Mouse (Mus musculus) ES-E14 (cell line): ENCODE results near the gene Mthfsl. TPM values are rescaled to one million over a fixed set of nuclear protein-coding genes. Genes with fewer than 3 reads are reported as not detected.
"Not testable (repeated sequence)": the region's sequence is repeated elsewhere in the genome, so short reads cannot be mapped to it uniquely, and the experiment has no call there.

Experiments used
- DNase-seq: peaks from one replicate; pipeline ENCODE4 v3.0.0-alpha.2; 2013; ENCODE audit warnings: low read depth, low spot score
- H3K27ac ChIP-seq: 2 replicates; pipeline ENCODE4 v1.5.1; 2012; ENCODE audit warnings: low read depth, mild to moderate bottlenecking, low read length, moderate library complexity, mixed read lengths; ENCODE audit not compliant: poor library complexity, insufficient read depth, severe bottlenecking
- H3K36me3 ChIP-seq: 2 replicates; pipeline ENCODE4 v1.6.1; 2012; ENCODE audit warnings: mild to moderate bottlenecking, low read length, moderate library complexity, mixed read lengths; ENCODE audit not compliant: control insufficient read depth, poor library complexity, insufficient read depth, severe bottlenecking
- H3K4me1 ChIP-seq, 2 experiments: fragments of 150-350 bp in 1 of 2; sonication (generic) in 1 of 2; 2 replicates each; pipeline ENCODE4 v1.6.1; 2012; ENCODE audit warnings: low read length in 2 of 2, mild to moderate bottlenecking in 1 of 2, mixed read lengths in 1 of 2; ENCODE audit not compliant: control insufficient read depth in 2 of 2, insufficient read depth in 2 of 2, poor library complexity in 1 of 2
- H3K4me3 ChIP-seq, 2 experiments: fragments of 150-350 bp in 1 of 2; sonication (generic) in 1 of 2; 2 replicates each; pipeline ENCODE4 v1.5.1; 2012; ENCODE audit warnings: low read length in 2 of 2, low read depth in 1 of 2, mild to moderate bottlenecking in 1 of 2, mixed read lengths in 1 of 2; ENCODE audit not compliant: insufficient read depth in 1 of 2, poor library complexity in 1 of 2, severe bottlenecking in 1 of 2
- H3K9ac ChIP-seq: 2 replicates; pipeline ENCODE4 v1.6.1; 2012; ENCODE audit warnings: low read depth, mild to moderate bottlenecking, low read length, mixed read lengths; ENCODE audit not compliant: poor library complexity, insufficient read depth, severe bottlenecking
- H3K9me3 ChIP-seq: fragments of 150-350 bp; sonication (generic); 2 replicates; pipeline ENCODE4 v1.6.1; 2012; ENCODE audit warnings: low read depth, mild to moderate bottlenecking, low read length; ENCODE audit not compliant: control insufficient read depth, insufficient read depth
- in situ Hi-C, 2 experiments: fragments of 600-800 bp; cut with MboI; formaldehyde crosslinking; loops; one replicate each; pipeline ENCODE4 v1.15.1; 2025; ENCODE audit warnings: low sequenced_read_pairs in 2 of 2, inconsistent platforms in 1 of 2; ENCODE audit not compliant: unreplicated experiment in 2 of 2
- total RNA-seq: library from RNA; depleted of rRNA; stranded (reverse); fragments of 300-350 nt; gene quantifications from 2 replicates; pipeline ENCODE4 v1.2.3, GENCODE M21; 2012; rRNA removed

Mthfsl gene
- total RNA-seq: 5.5 and 7.4 TPM in 2 replicates

- H3K27ac ChIP-seq: peak within 1 kb of the TSS; percentile 69; the same call in 1 of the 2 replicates
- peak within 1 kb of the TSS; percentile 48; the same call in 1 of the 2 replicates for H3K9ac ChIP-seq
- H3K4me3 ChIP-seq: peak within 1 kb of the TSS; percentile 50 to 51
- in situ Hi-C loops, H3K4me1 ChIP-seq, H3K36me3 ChIP-seq, H3K9me3 ChIP-seq, DNase-seq: not testable (repeated sequence)
Observed at GRCm38 (mm10) chr9:88719989-88720537, at the start of gene Mthfsl. TSS of gene Mthfsl (minus strand) at chr9:88720296.

DNA sequence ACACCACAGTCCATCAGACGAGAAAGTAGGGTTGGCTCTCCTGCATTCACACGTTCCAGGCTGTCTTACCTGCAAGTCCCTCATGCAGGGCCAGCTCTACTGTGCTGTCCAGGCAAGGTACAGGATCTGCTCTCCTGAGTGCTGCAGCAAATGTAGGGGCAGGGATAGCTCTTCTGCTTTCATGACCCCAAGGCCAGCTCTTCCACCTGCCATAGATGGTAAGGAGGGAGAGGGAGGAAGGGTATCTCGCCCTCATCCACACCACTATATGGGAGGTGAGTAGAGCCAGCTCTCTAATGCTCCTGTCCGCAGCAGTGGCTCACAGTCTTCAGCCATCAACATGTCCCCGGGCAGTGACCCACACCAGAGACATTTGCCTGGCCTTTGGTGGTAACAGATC lies 49.4 kb upstream of the Mthfsl start:
- H3K9ac ChIP-seq, H3K4me1 ChIP-seq, H3K4me3 ChIP-seq, H3K27ac ChIP-seq, in situ Hi-C loops, DNase-seq, H3K36me3 ChIP-seq, H3K9me3 ChIP-seq: not testable (repeated sequence)

DNA sequence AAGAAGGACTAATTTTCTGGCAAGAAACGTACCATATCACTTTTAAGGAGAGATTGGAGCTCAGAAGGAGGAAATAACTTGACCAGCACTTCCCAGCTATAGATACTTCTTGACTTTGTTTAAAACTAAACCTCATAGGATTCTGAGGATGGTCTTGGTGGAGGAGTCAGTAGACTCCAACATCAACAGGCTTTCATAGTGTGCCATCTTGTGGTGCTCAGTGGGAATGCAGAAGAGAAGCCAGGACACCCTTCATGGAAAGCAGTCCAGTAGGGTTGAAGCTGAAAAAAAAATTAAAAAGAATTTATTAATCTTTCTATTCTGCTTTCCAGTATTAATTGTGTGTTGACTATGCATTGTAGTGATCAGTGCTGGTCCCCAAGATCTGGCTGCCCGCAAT lies 26.6 kb upstream of the Mthfsl start:
- DNase-seq, in situ Hi-C loops: not testable (repeated sequence)

DNA sequence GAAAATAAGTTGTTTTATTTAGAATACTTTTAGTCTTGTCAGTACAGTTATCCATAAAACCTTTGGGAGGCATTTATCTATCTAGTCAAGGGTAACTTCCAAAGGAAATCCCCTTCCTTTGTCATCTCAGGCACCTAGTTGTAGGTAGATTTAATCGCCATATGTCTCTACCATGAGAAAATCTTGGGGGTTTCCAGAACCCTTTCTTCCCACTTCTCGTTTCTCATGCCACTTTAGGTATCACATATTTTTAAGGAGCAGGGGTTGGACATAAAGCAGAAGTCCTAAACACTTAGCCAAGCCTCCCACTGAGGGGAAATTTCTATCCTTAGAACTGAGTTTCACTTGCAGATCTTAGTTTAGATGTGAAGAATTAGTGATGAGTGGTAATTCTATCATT lies 25.9 kb upstream of the Mthfsl start:
- DNase-seq, H3K27ac ChIP-seq, H3K4me3 ChIP-seq, H3K9me3 ChIP-seq, H3K9ac ChIP-seq, in situ Hi-C loops, H3K4me1 ChIP-seq, H3K36me3 ChIP-seq: not testable (repeated sequence)

More for the DNA sequence above, 26.6 kb upstream of the Mthfsl start:
- not testable (repeated sequence) for H3K9ac ChIP-seq, H3K4me3 ChIP-seq, H3K9me3 ChIP-seq, H3K27ac ChIP-seq, H3K36me3 ChIP-seq, H3K4me1 ChIP-seq

DNA sequence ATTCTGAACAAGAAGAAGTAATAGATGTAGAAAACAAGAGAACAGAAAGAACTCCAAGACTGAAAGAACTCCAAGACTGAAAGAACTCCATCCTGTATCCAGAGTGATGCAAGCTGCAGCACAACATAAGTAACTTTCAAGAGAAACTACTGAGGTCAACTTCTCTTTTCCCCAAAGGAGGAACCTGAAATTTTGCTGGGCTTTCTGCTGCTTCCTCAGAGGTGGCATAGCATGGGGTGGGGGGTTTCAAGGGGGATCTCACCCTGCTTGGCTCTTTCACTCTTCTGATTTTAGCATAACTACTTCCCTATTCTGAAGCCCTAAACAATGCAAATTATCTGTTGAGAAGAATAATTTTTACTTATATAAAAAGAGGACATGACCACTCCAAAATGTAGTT lies 15.2 kb upstream of the Mthfsl start:
- DNase-seq, H3K4me1 ChIP-seq, H3K36me3 ChIP-seq, H3K4me3 ChIP-seq, H3K9ac ChIP-seq, in situ Hi-C loops, H3K27ac ChIP-seq, H3K9me3 ChIP-seq: not testable (repeated sequence)

- H3K4me3 ChIP-seq, H3K36me3 ChIP-seq, H3K9ac ChIP-seq, H3K9me3 ChIP-seq, H3K27ac ChIP-seq, H3K4me1 ChIP-seq, in situ Hi-C loops, DNase-seq: not testable (repeated sequence)
Observed at GRCm38 (mm10) chr9:88733182-88733581, 13.1 kb upstream of the Mthfsl start.

GRCm38 (mm10) chr9:88732334-88732733 lies 12.2 kb upstream of the Mthfsl start:
- H3K9ac ChIP-seq, H3K4me1 ChIP-seq, H3K4me3 ChIP-seq, H3K36me3 ChIP-seq, DNase-seq, H3K9me3 ChIP-seq, H3K27ac ChIP-seq, in situ Hi-C loops: not testable (repeated sequence)

- in situ Hi-C loops, DNase-seq, H3K9ac ChIP-seq, H3K4me3 ChIP-seq, H3K27ac ChIP-seq, H3K4me1 ChIP-seq, H3K9me3 ChIP-seq, H3K36me3 ChIP-seq: not testable (repeated sequence)
Observed at GRCm38 (mm10) chr9:88731728-88732127, 11.6 kb upstream of the Mthfsl start, which contains the start of gene Bcl2a1d. TSS of gene Bcl2a1d (minus strand) at chr9:88731914.
